Comparison of ENCODE assay signal across 22 mouse cellular contexts in the genomic region with DNA sequence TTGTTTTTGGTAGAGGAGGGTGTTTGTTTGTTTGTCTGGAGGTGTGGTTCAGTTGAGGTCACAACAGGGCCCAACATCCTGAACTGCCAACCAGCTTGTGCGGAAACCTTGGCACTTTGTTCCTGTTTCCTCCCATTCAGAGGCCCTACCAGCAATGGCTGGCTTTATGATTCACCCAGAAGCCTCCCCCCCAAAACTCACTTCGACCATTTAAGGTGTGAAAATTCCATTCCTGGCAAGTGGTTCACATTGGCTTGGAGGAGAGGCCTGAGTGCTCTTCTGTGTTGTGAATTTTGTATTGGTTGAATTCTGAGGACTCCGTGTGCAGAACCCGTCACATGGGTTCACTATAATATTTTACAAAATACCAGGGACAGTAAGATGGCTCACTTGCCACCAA.
"Had no signal": no experiment of that assay in that cellular context is flagged by ENCODE, and none has a peak within 500 bp of the region (broad histone marks: within the 10 kb centered on the region; RNA-seq: fewer than 3 reads in every experiment).

No protein-coding gene starts in this region.

- H3K9me3 ChIP-seq: hindbrain, embryonic 13.5 days; hindbrain, embryonic 15.5 days; limb, embryonic 13.5 days; limb, embryonic 15.5 days; liver, embryonic 12.5 days had no signal

- H3K27me3 ChIP-seq: hindbrain, embryonic 13.5 days; hindbrain, embryonic 15.5 days; limb, embryonic 13.5 days; limb, embryonic 15.5 days; liver, embryonic 12.5 days had no signal

- H3K36me3 ChIP-seq: hindbrain, embryonic 13.5 days; hindbrain, embryonic 15.5 days; limb, embryonic 13.5 days; limb, embryonic 15.5 days; liver, embryonic 12.5 days had no signal

- H3K27ac ChIP-seq: gastrocnemius, adult 2 months; heart, adult 2 months; hindbrain, embryonic 13.5 days; hindbrain, embryonic 15.5 days; hindbrain, postnatal 0 days; limb, embryonic 13.5 days; limb, embryonic 15.5 days; liver, embryonic 12.5 days; liver, embryonic 14.5 days had no signal

- H3K4me2 ChIP-seq: heart, embryonic 11.5 days; hindbrain, embryonic 13.5 days; hindbrain, embryonic 15.5 days; limb, embryonic 13.5 days; limb, embryonic 15.5 days; liver, embryonic 12.5 days had no signal

- DNase-seq: gastrocnemius, adult 2 months; gastrocnemius, postnatal 10 days; gastrocnemius, postnatal 25 days; heart, adult 2 months; heart, postnatal 10 days; heart, postnatal 4 days; kidney, adult 11 months; kidney, adult 8-10 months; kidney, postnatal 14 days; kidney, postnatal 36 days; layer of hippocampus, adult 9-11 months; layer of hippocampus, postnatal 36 days; left cerebral cortex, postnatal 4 days had no signal

- H3K9ac ChIP-seq: hindbrain, embryonic 13.5 days; hindbrain, embryonic 15.5 days; limb, embryonic 13.5 days; limb, embryonic 15.5 days; liver, embryonic 12.5 days; liver, embryonic 14.5 days had no signal

- H3K4me3 ChIP-seq: gastrocnemius, adult 2 months; heart, adult 2 months; hindbrain, embryonic 13.5 days; hindbrain, embryonic 15.5 days; limb, embryonic 13.5 days; limb, embryonic 15.5 days; liver, embryonic 12.5 days had no signal

- ATAC-seq: hindbrain, postnatal 0 days; intestine, embryonic 16.5 days; liver, embryonic 12.5 days had no signal

- H3K4me1 ChIP-seq: hindbrain, embryonic 13.5 days; hindbrain, embryonic 15.5 days had no signal
